Mouse (Mus musculus) liver, postnatal 0 days (tissue): Measurements from ENCODE around the gene Fam178b. TPM values are rescaled to one million over a fixed set of nuclear protein-coding genes. Genes with fewer than 3 reads are reported as not detected.

ENCODE experiments used
- ATAC-seq: fragments of 200-750 bp; cut with Nextera tagmentation; 2 replicates; pipeline ENCODE4 v1.8.0; 2017; ENCODE audit warnings: mild to moderate bottlenecking, moderate library complexity
- DNase-seq: peaks from one replicate; pipeline ENCODE4 v3.0.0-alpha.2; 2016
- H3K27ac ChIP-seq: fragments of 300-500 bp; sonication (generic); 2 replicates; pipeline ENCODE4 v1.5.1; 2014; ENCODE audit warnings: antibody characterized with exemption, moderate library complexity, mild to moderate bottlenecking, low read depth
- H3K27me3 ChIP-seq: fragments of 300-500 bp; sonication (generic); 2 replicates; pipeline ENCODE4 v1.6.1; 2014; ENCODE audit warnings: low read length, control low read depth, mixed read lengths; ENCODE audit not compliant: insufficient read depth
- H3K36me3 ChIP-seq: fragments of 300-500 bp; sonication (generic); replicated peaks from 2 replicates; pipeline ENCODE4 v1.6.1; 2014; ENCODE audit warnings: mild to moderate bottlenecking, control low read depth, low read length, moderate library complexity, mixed read lengths; ENCODE audit not compliant: insufficient read depth
- H3K4me1 ChIP-seq: fragments of 300-500 bp; sonication (generic); 2 replicates; pipeline ENCODE4 v1.6.1; 2014; ENCODE audit warnings: antibody characterized with exemption, mild to moderate bottlenecking, control low read depth; ENCODE audit not compliant: insufficient read depth
- H3K4me2 ChIP-seq: fragments of 300-500 bp; sonication (generic); 2 replicates; pipeline ENCODE4 v1.6.1; 2014; ENCODE audit warnings: low read depth, mild to moderate bottlenecking, low read length, moderate library complexity, mixed read lengths
- H3K4me3 ChIP-seq: fragments of 300-500 bp; sonication (generic); 2 replicates; pipeline ENCODE4 v1.5.1; 2014; ENCODE audit warnings: low read depth, low read length
- H3K9ac ChIP-seq: fragments of 300-500 bp; sonication (generic); replicated peaks from 2 replicates; pipeline ENCODE4 v1.6.1; 2014; ENCODE audit warnings: mild to moderate bottlenecking, moderate library complexity
- H3K9me3 ChIP-seq: fragments of 300-500 bp; sonication (generic); 2 replicates; pipeline ENCODE4 v1.6.1; 2016; ENCODE audit warnings: mild to moderate bottlenecking, control low read depth, low read length, mixed read lengths
- CTCF ChIP-seq: sonication (generic); IDR thresholded peaks from 2 replicates; pipeline ENCODE4 v1.5.1; 2016; ENCODE audit warnings: antibody characterized with exemption, low read depth
- EP300 ChIP-seq: IDR thresholded peaks from 2 replicates; pipeline ENCODE4 v1.6.1; 2016; ENCODE audit warnings: antibody characterized with exemption, low read depth, mild to moderate bottlenecking
- WGBS: fragments of 180-500 bp; shearing (Covaris S2); extraction: QIAGEN DNeasy Blood & Tissue Kit; methylation state at CpG from one replicate; pipeline ENCODE4 v1.1.7; 2014; ENCODE audit not compliant: insufficient replicate concordance; 5-methylcytosine and 5-hydroxymethylcytosine counted together
- polyA plus RNA-seq: library from polyadenylated mRNA; unstranded; fragments of >200 nt; fragmentation: Nextera tagmentation; extraction: Ambion mirVana; gene quantifications from 2 replicates; pipeline ENCODE4 v1.2.1, GENCODE M21; 2015

Fam178b gene
- polyA plus RNA-seq, 1 experiment from 2014 or later, result 0.16 TPM

DNA sequence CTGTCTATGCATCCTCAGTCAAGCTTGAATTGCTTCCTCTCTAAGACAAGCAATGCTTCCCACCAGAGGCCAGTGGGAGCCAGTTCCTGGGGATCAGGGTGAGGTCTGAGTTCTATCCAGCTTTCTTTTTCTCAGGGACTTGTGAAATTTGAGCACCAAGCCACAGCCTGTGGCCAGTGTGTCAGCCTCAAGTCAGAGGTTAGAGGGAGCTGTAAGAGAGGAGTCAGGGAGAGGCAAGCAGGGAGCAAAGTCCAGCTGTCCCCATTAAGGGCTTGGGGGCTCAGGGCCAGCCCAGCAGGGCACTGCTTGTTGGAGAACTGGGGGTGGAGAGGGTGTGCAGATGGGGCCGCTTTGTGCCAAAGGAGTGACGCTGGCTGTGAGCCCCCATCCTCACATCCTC lies 119.8 kb downstream of the Fam178b start:
- no peak for DNase-seq
- H3K36me3 ChIP-seq, result no peaks in the 10 kb centered on the region
- peaks cover 12% of the 10 kb centered on the region; the same call in 1 of the 2 replicates for H3K4me1 ChIP-seq
- no peak overlapping the region for H3K9ac ChIP-seq
- peaks cover 24% of the 10 kb centered on the region for H3K27me3 ChIP-seq
- TF ChIP-seq EP300 (no peak), CTCF (no peak)
- WGBS, result 83% methylated on average over 2 of the region's 2 CpGs
- no peak for ATAC-seq
- H3K9me3 ChIP-seq, result no peaks in the 10 kb centered on the region
- no peak overlapping the region for H3K27ac ChIP-seq
- no peak overlapping the region for H3K4me3 ChIP-seq
- H3K4me2 ChIP-seq, result no peak overlapping the region

DNA sequence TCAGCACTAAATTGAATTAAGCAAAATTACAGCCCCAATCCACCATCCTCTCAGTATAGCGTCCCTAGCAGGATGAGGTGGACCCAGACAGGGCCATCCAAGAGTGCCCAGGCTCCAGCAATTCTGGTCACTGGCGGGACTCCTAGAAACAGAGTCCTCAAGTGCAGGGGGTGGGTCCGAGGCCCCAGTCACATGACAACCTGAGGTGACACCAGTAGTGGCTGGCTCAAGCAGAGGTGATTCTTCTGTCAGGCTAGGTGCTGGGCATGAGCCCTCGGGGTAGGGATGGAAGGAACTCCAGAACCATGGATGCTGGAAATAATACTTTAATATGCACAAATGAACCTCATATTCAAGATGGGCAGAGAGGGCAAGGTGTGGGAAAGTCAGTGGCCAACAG lies 120.6 kb downstream of the Fam178b start:
- Histone ChIP-seq H3K27me3 (peaks cover 32% of the 10 kb centered on the region), H3K4me3 (no peak overlapping the region), H3K9me3 (no peaks in the 10 kb centered on the region), H3K4me2 (no peak overlapping the region), H3K4me1 (peaks cover 12% of the 10 kb centered on the region; the same call in 1 of the 2 replicates), H3K9ac (no peak overlapping the region), H3K27ac (no peak overlapping the region), H3K36me3 (no peaks in the 10 kb centered on the region)
- TF ChIP-seq CTCF (no peak), EP300 (no peak)
- no peak for DNase-seq
- no peak for ATAC-seq
- WGBS, result 67% methylated on average over 4 of the region's 4 CpGs

DNA sequence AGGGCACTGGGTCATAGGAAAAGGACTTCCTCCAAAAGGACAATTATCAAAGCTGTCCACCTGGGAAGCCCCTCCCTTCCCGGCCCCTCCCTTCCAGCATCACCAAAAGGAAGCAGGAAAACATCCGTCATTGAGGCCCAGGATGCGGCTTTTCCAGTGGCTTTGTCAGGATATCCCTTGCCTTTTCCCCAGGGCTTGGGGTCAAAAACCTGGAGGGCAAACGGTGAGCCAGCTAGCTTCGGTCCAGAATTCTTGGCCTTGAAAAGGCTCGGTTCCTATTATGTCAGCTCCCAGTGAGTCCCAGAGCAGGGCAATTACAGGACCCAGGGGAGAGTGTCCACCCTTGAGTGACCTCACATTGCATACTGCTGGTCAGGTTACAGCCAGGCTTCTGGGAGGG lies 122.1 kb downstream of the Fam178b start:
- TF ChIP-seq EP300 (no peak), CTCF (no peak)
- H3K27me3 ChIP-seq, result peaks cover 37% of the 10 kb centered on the region
- H3K4me1 ChIP-seq, result peaks cover 16% of the 10 kb centered on the region
- no peaks in the 10 kb centered on the region for H3K9me3 ChIP-seq
- no peaks in the 10 kb centered on the region for H3K36me3 ChIP-seq
- WGBS, result 55% methylated on average over 6 of the region's 6 CpGs
- H3K9ac ChIP-seq, result no peak overlapping the region
- no peak overlapping the region for H3K4me3 ChIP-seq
- no peak for ATAC-seq
- no peak overlapping the region for H3K4me2 ChIP-seq
- DNase-seq, result no peak
- no peak overlapping the region for H3K27ac ChIP-seq

DNA sequence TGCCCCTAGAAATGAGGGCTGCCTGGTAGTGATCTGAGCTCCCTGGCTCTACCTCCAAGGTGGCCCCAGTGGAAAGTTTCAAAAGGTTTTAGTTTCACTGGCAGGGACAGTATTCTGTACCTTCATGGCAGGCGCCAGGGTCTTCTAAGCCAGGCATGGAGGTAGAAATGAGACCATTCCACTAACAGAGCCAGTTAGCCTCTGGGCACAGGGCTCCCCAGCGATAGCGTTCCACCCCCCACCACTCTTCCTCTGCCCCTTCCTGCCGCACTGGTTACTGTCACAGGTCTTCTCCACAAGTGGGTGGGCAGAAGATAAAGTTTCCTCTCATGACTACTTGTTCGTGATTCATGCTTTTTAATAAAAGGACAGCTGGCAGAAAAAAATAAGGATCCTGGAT lies 123.1 kb downstream of the Fam178b start:
- no peak for ATAC-seq
- 44% methylated on average over 5 of the region's 5 CpGs for WGBS
- Histone ChIP-seq H3K36me3 (no peaks in the 10 kb centered on the region), H3K4me3 (no peak overlapping the region), H3K4me2 (no peak overlapping the region), H3K4me1 (peaks cover 26% of the 10 kb centered on the region), H3K27ac (no peak overlapping the region), H3K9me3 (no peaks in the 10 kb centered on the region), H3K9ac (no peak overlapping the region), H3K27me3 (peaks cover 37% of the 10 kb centered on the region)
- TF ChIP-seq EP300 (no peak), CTCF (no peak)
- no peak for DNase-seq

DNA sequence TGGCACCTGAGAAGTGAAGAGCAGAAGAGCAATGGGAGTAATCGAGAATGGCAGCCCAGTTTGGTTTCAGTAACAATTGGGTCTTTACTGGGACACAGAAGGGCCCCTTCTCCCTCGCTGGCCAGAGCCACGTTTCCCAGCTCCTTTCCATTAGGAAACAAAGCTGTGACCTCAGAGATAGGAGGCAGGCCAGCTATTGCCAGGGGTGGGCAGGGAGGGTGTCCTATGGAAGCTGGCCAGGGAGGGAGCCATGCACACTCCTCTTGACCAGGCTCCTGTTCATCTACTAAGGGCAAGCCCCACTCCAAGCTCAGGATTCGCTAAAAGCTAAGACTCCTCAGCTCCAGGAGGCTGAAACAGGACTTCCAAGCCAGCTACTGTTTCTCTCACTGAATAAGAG lies 123.7 kb downstream of the Fam178b start:
- no peaks in the 10 kb centered on the region for H3K36me3 ChIP-seq
- H3K4me1 ChIP-seq, result peaks cover 27% of the 10 kb centered on the region
- DNase-seq (no peak), ATAC-seq (no peak)
- H3K9ac ChIP-seq, result no peak overlapping the region
- peaks cover 37% of the 10 kb centered on the region for H3K27me3 ChIP-seq
- H3K27ac ChIP-seq, result no peak overlapping the region
- 27% methylated on average over 4 of the region's 4 CpGs for WGBS
- peak overlapping the region; percentile 84 for H3K4me2 ChIP-seq
- H3K4me3 ChIP-seq, result no peak overlapping the region
- TF ChIP-seq CTCF, result 0 out of 2 replicates have a peak, but pooled peaks have one; percentile 1
- TF ChIP-seq EP300, result no peak
- H3K9me3 ChIP-seq, result no peaks in the 10 kb centered on the region

DNA sequence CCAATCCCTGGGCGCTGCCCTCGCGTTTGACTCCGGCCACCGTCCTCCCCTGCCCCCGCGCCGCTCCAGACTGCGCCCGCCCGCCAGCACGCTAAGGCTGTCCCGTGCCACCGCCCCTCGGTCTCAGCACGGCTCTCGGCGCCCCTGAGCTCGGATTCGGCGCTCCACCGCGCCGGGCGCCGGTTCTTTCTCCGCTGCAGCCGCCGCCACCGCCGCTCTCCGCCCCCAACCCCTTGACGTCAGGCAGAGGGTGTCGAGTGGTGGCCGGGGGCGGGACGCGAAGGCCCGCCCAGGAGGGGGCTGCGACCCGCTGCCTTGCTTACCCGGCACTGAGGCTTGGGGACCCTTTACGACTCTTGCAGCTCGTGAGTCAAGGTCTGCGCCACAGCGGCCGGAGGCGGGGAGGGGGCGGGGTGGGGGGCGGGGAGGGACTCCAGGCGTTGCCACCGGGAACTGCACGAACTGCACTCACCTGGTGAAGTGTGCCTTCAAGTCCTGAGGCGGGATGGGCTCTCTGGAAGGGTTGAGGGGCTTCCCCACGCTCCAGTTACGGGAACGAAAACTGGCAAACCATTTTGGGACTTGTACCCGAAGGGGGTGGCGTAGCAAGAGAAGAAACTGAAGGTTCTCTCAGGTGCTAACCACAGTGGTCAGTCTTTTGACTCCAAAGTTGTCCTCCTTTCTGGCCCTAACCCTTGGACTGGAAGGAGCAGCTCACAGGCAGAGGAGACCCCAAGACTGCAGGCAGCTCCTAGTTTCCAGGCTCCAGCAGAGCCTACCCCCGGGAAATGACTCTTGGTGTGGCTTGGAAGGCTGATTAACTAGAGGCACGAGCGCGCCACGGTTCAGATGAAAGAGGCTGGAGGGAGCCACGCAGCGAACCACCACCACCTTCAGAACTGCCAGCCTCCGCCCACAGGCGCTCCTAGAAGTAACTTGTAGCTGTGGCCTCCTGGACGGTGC lies 124.7 kb downstream of the Fam178b start, which contains the start of gene Sema4c:
TSS of gene Sema4c (minus strand) at position 319 of the 963 bp plus-strand sequence.
- ATAC-seq (peak; percentile 5), DNase-seq (peak; percentile 68)
- WGBS, result 2% methylated on average over 62 of the region's 69 CpGs
- Histone ChIP-seq H3K36me3 (peaks cover 4% of the 10 kb centered on the region), H3K9ac (peak within 1 kb of the TSS; percentile 80), H3K27ac (peak within 1 kb of the TSS; percentile 94), H3K4me2 (peak within 1 kb of the TSS; percentile 84), H3K9me3 (no peaks in the 10 kb centered on the region), H3K27me3 (peaks cover 37% of the 10 kb centered on the region), H3K4me3 (peak within 1 kb of the TSS; percentile 68), H3K4me1 (peaks cover 25% of the 10 kb centered on the region)
- no peak for TF ChIP-seq EP300
